Mouse (Mus musculus) kidney, postnatal 36 days (tissue): ENCODE results near the gene Pfkfb3.
A peak's percentile ranks its signal among the peaks of the same experiment; 100 is the strongest.

Source experiments
- DNase-seq, 2 experiments: peaks; one replicate each; pipeline ENCODE4 v3.0.0; 2021 to 2022; ENCODE audit warnings: mixed read lengths in 2 of 2

Pfkfb3 gene

GRCm38 (mm10) chr2:11553471-11554400, at the start of gene Pfkfb3:
Gene Pfkfb3, minus strand, starts transcription at chr2:11554077.
- peak; percentile 72 to 86 for DNase-seq

GRCm38 (mm10) chr2:11602506-11603489, 48.9 kb upstream of the Pfkfb3 start:
- peak; percentile 95 to 97 for DNase-seq

- DNase-seq, result no peak
Measured at GRCm38 (mm10) chr2:11601795-11602194, 47.9 kb upstream of the Pfkfb3 start.

- DNase-seq, result peak; percentile 60 to 67
Measured at GRCm38 (mm10) chr2:11597906-11598305, 44.0 kb upstream of the Pfkfb3 start.

GRCm38 (mm10) chr2:11596690-11597089, 42.8 kb upstream of the Pfkfb3 start:
- no peak for DNase-seq

GRCm38 (mm10) chr2:11587996-11588395, 34.1 kb upstream of the Pfkfb3 start:
- no peak for DNase-seq

- no peak for DNase-seq
Measured at GRCm38 (mm10) chr2:11579399-11579798, 25.5 kb upstream of the Pfkfb3 start.

- DNase-seq, result no peak
Measured at GRCm38 (mm10) chr2:11578187-11578586, 24.3 kb upstream of the Pfkfb3 start.

GRCm38 (mm10) chr2:11573684-11574083, 19.8 kb upstream of the Pfkfb3 start:
- DNase-seq, result no peak

- DNase-seq, result no peak
Measured at GRCm38 (mm10) chr2:11571004-11571535, 17.2 kb upstream of the Pfkfb3 start.

- DNase-seq, result no peak
Measured at GRCm38 (mm10) chr2:11568471-11568870, 14.6 kb upstream of the Pfkfb3 start.

- peak; percentile 52 to 86 for DNase-seq
Measured at GRCm38 (mm10) chr2:11567781-11568362, 14.0 kb upstream of the Pfkfb3 start.

GRCm38 (mm10) chr2:11566898-11567297, 13.0 kb upstream of the Pfkfb3 start:
- no peak for DNase-seq

- no peak for DNase-seq
Measured at GRCm38 (mm10) chr2:11566241-11566640, 12.4 kb upstream of the Pfkfb3 start.

- DNase-seq, result no peak
Measured at GRCm38 (mm10) chr2:11564768-11565167, 10.9 kb upstream of the Pfkfb3 start.

GRCm38 (mm10) chr2:11563256-11563655, 9.4 kb upstream of the Pfkfb3 start:
- DNase-seq, result no peak

GRCm38 (mm10) chr2:11558654-11559053, 4.8 kb upstream of the Pfkfb3 start:
- no peak for DNase-seq

GRCm38 (mm10) chr2:11557244-11557643, 3.4 kb upstream of the Pfkfb3 start:
- DNase-seq, result no peak

GRCm38 (mm10) chr2:11555316-11555715, 1.4 kb upstream of the Pfkfb3 start:
- DNase-seq, result no peak

- peak; percentile 56 to 77 for DNase-seq
Measured at GRCm38 (mm10) chr2:11552966-11553451, 868 bp downstream of the Pfkfb3 start.

- DNase-seq, result peak; percentile 70 to 75
Measured at GRCm38 (mm10) chr2:11552297-11552821, 1.5 kb downstream of the Pfkfb3 start.

- no peak for DNase-seq
Measured at GRCm38 (mm10) chr2:11551726-11552125, 2.2 kb downstream of the Pfkfb3 start.
